Mouse (Mus musculus) cerebellum, postnatal 10 days (tissue): ENCODE measurements around the gene Teddm1b.
"Not testable (repeated sequence)": the region's sequence is repeated elsewhere in the genome, so short reads cannot be mapped to it uniquely, and the experiment has no call there.

Source experiments
- DNase-seq, 2 experiments: peaks; one replicate each; pipeline ENCODE4 v3.0.0; 2021; ENCODE audit warnings: mixed read lengths in 2 of 2

Gene Teddm1b

GRCm38 (mm10) chr1:153874045-153874444 lies at the start of gene Teddm1b:
Gene Teddm1b, plus strand, starts transcription at chr1:153874345.
- DNase-seq, result no peak

- DNase-seq, result no peak
Observed at GRCm38 (mm10) chr1:153830746-153831145, 43.4 kb upstream of the Teddm1b start.

- DNase-seq, result no peak
Observed at GRCm38 (mm10) chr1:153836036-153836435, 38.1 kb upstream of the Teddm1b start.

GRCm38 (mm10) chr1:153842121-153842740 lies 31.9 kb upstream of the Teddm1b start:
- no peak for DNase-seq

GRCm38 (mm10) chr1:153844042-153844441 lies 30.1 kb upstream of the Teddm1b start, which contains the start of gene Rgsl1:
Gene Rgsl1, minus strand, starts transcription at chr1:153844142.
- DNase-seq, result no peak

GRCm38 (mm10) chr1:153846420-153846819 lies 27.7 kb upstream of the Teddm1b start:
- no peak for DNase-seq

GRCm38 (mm10) chr1:153846867-153847266 lies 27.3 kb upstream of the Teddm1b start:
- peak; percentile 5 to 25 for DNase-seq

- DNase-seq, result not testable (repeated sequence)
Observed at GRCm38 (mm10) chr1:153852696-153853095, 21.4 kb upstream of the Teddm1b start.

- DNase-seq, result peak; percentile 47 to 54
Observed at GRCm38 (mm10) chr1:153855946-153856345, 18.2 kb upstream of the Teddm1b start.

- not testable (repeated sequence) for DNase-seq
Observed at GRCm38 (mm10) chr1:153880391-153880790, 6.2 kb downstream of the Teddm1b start.

GRCm38 (mm10) chr1:153886024-153886633 lies 12.0 kb downstream of the Teddm1b start:
- no peak for DNase-seq

- DNase-seq, result no peak
Observed at GRCm38 (mm10) chr1:153890121-153890520, 16.0 kb downstream of the Teddm1b start.

GRCm38 (mm10) chr1:153891442-153891841 lies 17.3 kb downstream of the Teddm1b start, which contains the start of gene Teddm1a:
Gene Teddm1a, plus strand, starts transcription at chr1:153891742.
- no peak for DNase-seq

- DNase-seq, result no peak
Observed at GRCm38 (mm10) chr1:153893746-153894145, 19.6 kb downstream of the Teddm1b start.

GRCm38 (mm10) chr1:153894201-153894893 lies 20.2 kb downstream of the Teddm1b start:
- DNase-seq, result no peak

GRCm38 (mm10) chr1:153894979-153895378 lies 20.8 kb downstream of the Teddm1b start:
- peak; percentile 84 to 89 for DNase-seq

- no peak for DNase-seq
Observed at GRCm38 (mm10) chr1:153897196-153897595, 23.1 kb downstream of the Teddm1b start.

GRCm38 (mm10) chr1:153898989-153899730 lies 25.0 kb downstream of the Teddm1b start:
- DNase-seq, result peak in 1 of 2 experiments; percentile 44

GRCm38 (mm10) chr1:153899731-153900380 lies 25.7 kb downstream of the Teddm1b start, which contains the start of the genes Glul and Teddm2:
Gene Glul, plus strand, starts transcription at chr1:153899944.
Gene Teddm2, minus strand, starts transcription at chr1:153900228.
- peak; percentile 99 for DNase-seq

GRCm38 (mm10) chr1:153900381-153900780 lies 26.2 kb downstream of the Teddm1b start:
- DNase-seq, result no peak

- peak; percentile 41 to 47 for DNase-seq
Observed at GRCm38 (mm10) chr1:153900860-153901730, 26.9 kb downstream of the Teddm1b start.
